Mouse (Mus musculus): ENCODE results near the gene Hps5. TPM values are rescaled to one million over a fixed set of nuclear protein-coding genes. Genes with fewer than 3 reads are reported as not detected.

Gene Hps5
- total and polyA plus RNA-seq, 2 experiments from 2014 or later = 6.3 to 7.9 TPM

GRCm38 (mm10) chr7:46715600-46715999 lies 80.3 kb downstream of the Hps5 start, which contains the start of gene Saa3:
Gene Saa3, minus strand, starts transcription at chr7:46715700.
- Histone ChIP-seq H3K4me1 (ENCODE audit: control insufficient read depth, insufficient read depth) (no peaks in the 10 kb centered on the region), H3K4me2 (ENCODE audit: low read depth, low read length) (no peak within 1 kb of the TSS), H3K4me3 (ENCODE audit: low read depth, low read length) (no peak within 1 kb of the TSS), H3K27me3 (ENCODE audit: control insufficient read depth, insufficient read depth, low read length) (0 out of 2 replicates have a peak, but pooled peaks cover 4% of the 10 kb centered on the region), H3K27ac (ENCODE audit: low read depth) (no peak within 1 kb of the TSS), H3K36me3 (replicated peaks; ENCODE audit: control insufficient read depth, insufficient read depth, low read length) (no peaks in the 10 kb centered on the region), H3K9ac (replicated peaks; ENCODE audit: low read depth, low read length) (no peak within 1 kb of the TSS), H3K9me3 (replicated peaks; ENCODE audit: control insufficient read depth, low read length) (no peaks in the 10 kb centered on the region)
- no peak for ATAC-seq (ENCODE audit: insufficient read depth, low read depth)
- WGBS = 81% methylated on average over 5 of the region's 5 CpGs
- no peak for DNase-seq (ENCODE audit: low spot score)
- TF ChIP-seq EP300 (IDR thresholded peaks at IDR 0.05; ENCODE audit: low read depth) = no peak
- no peak for TF ChIP-seq CTCF (IDR thresholded peaks at IDR 0.05; ENCODE audit: low read depth)

GRCm38 (mm10) chr7:46714518-46714917 lies 81.3 kb downstream of the Hps5 start:
- WGBS = 29% methylated on average over 6 of the region's 6 CpGs
- H3K4me3 ChIP-seq (ENCODE audit: low read depth, low read length) = no peak overlapping the region
- no peaks in the 10 kb centered on the region for H3K9me3 ChIP-seq (replicated peaks; ENCODE audit: control insufficient read depth, low read length)
- DNase-seq (ENCODE audit: low spot score) (peak; percentile 45), ATAC-seq (ENCODE audit: insufficient read depth, low read depth) (no peak)
- H3K4me2 ChIP-seq (ENCODE audit: low read depth, low read length) = no peak overlapping the region
- H3K36me3 ChIP-seq (replicated peaks; ENCODE audit: control insufficient read depth, insufficient read depth, low read length) = no peaks in the 10 kb centered on the region
- TF ChIP-seq CTCF (IDR thresholded peaks at IDR 0.05; ENCODE audit: low read depth) (peak; percentile 73), EP300 (IDR thresholded peaks at IDR 0.05; ENCODE audit: low read depth) (no peak)
- 0 out of 2 replicates have a peak, but pooled peaks cover 4% of the 10 kb centered on the region for H3K27me3 ChIP-seq (ENCODE audit: control insufficient read depth, insufficient read depth, low read length)
- no peak overlapping the region for H3K9ac ChIP-seq (replicated peaks; ENCODE audit: low read depth, low read length)
- peaks cover 4% of the 10 kb centered on the region; the same call in 1 of the 2 replicates for H3K4me1 ChIP-seq (ENCODE audit: control insufficient read depth, insufficient read depth)
- no peak overlapping the region for H3K27ac ChIP-seq (ENCODE audit: low read depth)

DNA sequence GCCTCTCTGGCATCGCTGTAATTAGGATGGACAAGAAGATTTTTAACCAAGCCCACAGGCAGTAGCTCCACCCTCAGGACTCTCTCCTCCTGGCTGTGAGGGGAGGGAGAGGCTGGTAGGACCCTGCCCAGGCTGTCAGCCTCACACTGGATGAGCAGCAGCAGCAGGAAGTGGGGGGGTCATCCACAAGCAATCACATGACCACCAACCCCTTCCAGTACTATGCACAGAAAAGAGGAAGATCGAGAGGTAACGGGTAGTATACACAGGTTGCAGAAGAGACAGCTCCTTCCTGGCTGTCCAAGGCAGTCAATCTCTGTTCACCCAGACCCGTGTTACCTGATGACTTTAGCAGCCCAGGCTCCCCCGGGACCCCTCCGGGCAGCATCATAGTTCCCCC lies 83.6 kb downstream of the Hps5 start:
- no peak overlapping the region for H3K9ac ChIP-seq (replicated peaks; ENCODE audit: low read depth, low read length)
- no peak for DNase-seq (ENCODE audit: low spot score)

More for the DNA sequence above, 83.6 kb downstream of the Hps5 start:
- Histone ChIP-seq H3K27me3 (ENCODE audit: control insufficient read depth, insufficient read depth, low read length) (0 out of 2 replicates have a peak, but pooled peaks cover 4% of the 10 kb centered on the region), H3K4me3 (ENCODE audit: low read depth, low read length) (no peak overlapping the region), H3K36me3 (replicated peaks; ENCODE audit: control insufficient read depth, insufficient read depth, low read length) (peaks cover 7% of the 10 kb centered on the region; the same call in 1 of the 2 replicates), H3K4me2 (ENCODE audit: low read depth, low read length) (no peak overlapping the region), H3K9me3 (replicated peaks; ENCODE audit: control insufficient read depth, low read length) (no peaks in the 10 kb centered on the region), H3K4me1 (ENCODE audit: control insufficient read depth, insufficient read depth) (peaks cover 9% of the 10 kb centered on the region; the same call in 1 of the 2 replicates), H3K27ac (ENCODE audit: low read depth) (no peak overlapping the region)
- no peak for ATAC-seq (ENCODE audit: insufficient read depth, low read depth)
- TF ChIP-seq EP300 (IDR thresholded peaks at IDR 0.05; ENCODE audit: low read depth) (no peak), CTCF (IDR thresholded peaks at IDR 0.05; ENCODE audit: low read depth) (no peak)
- 61% methylated on average over 6 of the region's 6 CpGs for WGBS

Other genes with a start within 250 kb of the Hps5 start
- gene Sergef, start 156.3 kb downstream of the Hps5 start, total RNA-seq (2014; rRNA removed; ENCODE audit: low replicate concordance) = 7.9 and 9.8 TPM in 2 replicates
- gene Sergef, start 156.3 kb downstream of the Hps5 start, polyA plus RNA-seq (2015; fragmentation: Nextera tagmentation; extraction: Ambion mirVana) = 7.5 and 7.7 TPM in 2 replicates
- gene Tph1, start 123.5 kb downstream of the Hps5 start, total RNA-seq (2014; rRNA removed; ENCODE audit: low replicate concordance) = 1.7 TPM in 1 of 2 replicates, not detected in the other
- gene Tph1, start 123.5 kb downstream of the Hps5 start, polyA plus RNA-seq (2015; fragmentation: Nextera tagmentation; extraction: Ambion mirVana) = 0.70 and 0.86 TPM in 2 replicates
- 4.2 and 7.5 TPM in 2 replicates for gene Saal1, start 85.4 kb downstream of the Hps5 start, total RNA-seq (2014; rRNA removed; ENCODE audit: low replicate concordance)
- 7.0 and 7.5 TPM in 2 replicates for gene Saal1, start 85.4 kb downstream of the Hps5 start, polyA plus RNA-seq (2015; fragmentation: Nextera tagmentation; extraction: Ambion mirVana)
- not detected in 2 replicates for gene Saa3, start 80.4 kb downstream of the Hps5 start, total RNA-seq (2014; rRNA removed; ENCODE audit: low replicate concordance)
- gene Saa3, start 80.4 kb downstream of the Hps5 start, polyA plus RNA-seq (2015; fragmentation: Nextera tagmentation; extraction: Ambion mirVana) = 0.29 and 0.36 TPM in 2 replicates
- gene Saa4, start 63.5 kb downstream of the Hps5 start, total RNA-seq (2014; rRNA removed; ENCODE audit: low replicate concordance) = not detected in 2 replicates
- not detected in 2 replicates for gene Saa4, start 63.5 kb downstream of the Hps5 start, polyA plus RNA-seq (2015; fragmentation: Nextera tagmentation; extraction: Ambion mirVana)
- gene Saa1, start 53.1 kb downstream of the Hps5 start, total RNA-seq (2014; rRNA removed; ENCODE audit: low replicate concordance) = not detected in 2 replicates
- gene Saa1, start 53.1 kb downstream of the Hps5 start, polyA plus RNA-seq (2015; fragmentation: Nextera tagmentation; extraction: Ambion mirVana) = not detected in 2 replicates
- gene Saa2, start 44.3 kb downstream of the Hps5 start, total RNA-seq (2014; rRNA removed; ENCODE audit: low replicate concordance) = not detected in 2 replicates
- not detected in 2 replicates for gene Saa2, start 44.3 kb downstream of the Hps5 start, polyA plus RNA-seq (2015; fragmentation: Nextera tagmentation; extraction: Ambion mirVana)
- gene Gtf2h1, start within 50 bp of the Hps5 start, total RNA-seq (2014; rRNA removed; ENCODE audit: low replicate concordance) = 29.0 and 40.4 TPM in 2 replicates
- gene Gtf2h1, start within 50 bp of the Hps5 start, polyA plus RNA-seq (2015; fragmentation: Nextera tagmentation; extraction: Ambion mirVana) = 22.8 and 24.0 TPM in 2 replicates
- 1,604 and 1,792 TPM in 2 replicates for gene Ldha, start 45.4 kb upstream of the Hps5 start, total RNA-seq (2014; rRNA removed; ENCODE audit: low replicate concordance)
- gene Ldha, start 45.4 kb upstream of the Hps5 start, polyA plus RNA-seq (2015; fragmentation: Nextera tagmentation; extraction: Ambion mirVana) = 1,609 and 1,727 TPM in 2 replicates
- not detected in 2 replicates for gene Ldhc, start 65.1 kb upstream of the Hps5 start, total RNA-seq (2014; rRNA removed; ENCODE audit: low replicate concordance)
- not detected in 2 replicates for gene Ldhc, start 65.1 kb upstream of the Hps5 start, polyA plus RNA-seq (2015; fragmentation: Nextera tagmentation; extraction: Ambion mirVana)
- gene Tsg101, start 123.9 kb upstream of the Hps5 start, total RNA-seq (2014; rRNA removed; ENCODE audit: low replicate concordance) = 107 and 116 TPM in 2 replicates
- 160 and 164 TPM in 2 replicates for gene Tsg101, start 123.9 kb upstream of the Hps5 start, polyA plus RNA-seq (2015; fragmentation: Nextera tagmentation; extraction: Ambion mirVana)
- gene Uevld, start 162.5 kb upstream of the Hps5 start, total RNA-seq (2014; rRNA removed; ENCODE audit: low replicate concordance) = 8.1 and 10.5 TPM in 2 replicates
- gene Uevld, start 162.5 kb upstream of the Hps5 start, polyA plus RNA-seq (2015; fragmentation: Nextera tagmentation; extraction: Ambion mirVana) = 4.4 TPM in 2 replicates
- gene Gm9999, start 187.5 kb upstream of the Hps5 start, total RNA-seq (2014; rRNA removed; ENCODE audit: low replicate concordance) = not detected in 2 replicates
- not detected in 2 replicates for gene Gm9999, start 187.5 kb upstream of the Hps5 start, polyA plus RNA-seq (2015; fragmentation: Nextera tagmentation; extraction: Ambion mirVana)
- 8.7 and 9.4 TPM in 2 replicates for gene Spty2d1, start 212.3 kb upstream of the Hps5 start, total RNA-seq (2014; rRNA removed; ENCODE audit: low replicate concordance)
- 7.7 and 7.8 TPM in 2 replicates for gene Spty2d1, start 212.3 kb upstream of the Hps5 start, polyA plus RNA-seq (2015; fragmentation: Nextera tagmentation; extraction: Ambion mirVana)

All from heart, postnatal 0 days (tissue).